Mouse (Mus musculus) CH12.LX (cell line): ENCODE results near the gene Ceacam15.

Experiments
- CHD1 ChIP-seq: IDR thresholded peaks from 2 replicates; pipeline ENCODE4 v1.6.1; 2012; ENCODE audit warnings: low read depth, low read length, improper control_type of control experiment, inconsistent platforms
- CTCF ChIP-seq, 2 experiments: IDR thresholded peaks in 1 of 2; conservative IDR thresholded peaks in 1 of 2; 2 replicates each; pipeline ENCODE4 v1.5.1; 2011 to 2012; ENCODE audit warnings: low read depth in 2 of 2, low read length in 2 of 2, improper control_type of control experiment in 1 of 2, inconsistent platforms in 1 of 2, mild to moderate bottlenecking in 1 of 2, moderate library complexity in 1 of 2
- ETS1 ChIP-seq: conservative IDR thresholded peaks from 2 replicates; pipeline ENCODE4 v1.6.1; 2012; ENCODE audit warnings: low read depth, mild to moderate bottlenecking, inconsistent platforms, low read length, improper control_type of control experiment, moderate library complexity
- HCFC1 ChIP-seq: IDR thresholded peaks from 2 replicates; pipeline ENCODE4 v1.6.1; 2012; ENCODE audit warnings: low read depth, mild to moderate bottlenecking, inconsistent platforms, low read length, improper control_type of control experiment
- MAFK ChIP-seq: IDR thresholded peaks from 2 replicates; pipeline ENCODE4 v1.6.1; 2011; ENCODE audit warnings: low read length, improper control_type of control experiment; ENCODE audit not compliant: insufficient replicate concordance
- MAX ChIP-seq: IDR thresholded peaks from 2 replicates; pipeline ENCODE4 v1.6.1; 2011; ENCODE audit warnings: low read length, improper control_type of control experiment
- MAZ ChIP-seq: IDR thresholded peaks from 2 replicates; pipeline ENCODE4 v1.6.1; 2012; ENCODE audit warnings: low read depth, mild to moderate bottlenecking, inconsistent platforms, low read length, improper control_type of control experiment, moderate library complexity
- MXI1 ChIP-seq: IDR thresholded peaks from 2 replicates; pipeline ENCODE4 v1.6.1; 2011; ENCODE audit warnings: mild to moderate bottlenecking, low read depth, low read length, improper control_type of control experiment
- MYC ChIP-seq: IDR thresholded peaks from 2 replicates; pipeline ENCODE4 v1.6.1; 2011; ENCODE audit warnings: low read depth, mild to moderate bottlenecking, improper control_type of control experiment, low read length
- POLR2A ChIP-seq: IDR thresholded peaks from 2 replicates; pipeline ENCODE4 v1.6.1; 2011; ENCODE audit warnings: low read depth, mild to moderate bottlenecking, improper control_type of control experiment, low read length
- RCOR1 ChIP-seq: conservative IDR thresholded peaks from 2 replicates; pipeline ENCODE4 v1.6.1; 2012; ENCODE audit warnings: low read depth, mild to moderate bottlenecking, inconsistent platforms, low read length, improper control_type of control experiment
- ZNF384 ChIP-seq: IDR thresholded peaks from 2 replicates; pipeline ENCODE4 v1.6.1; 2012; ENCODE audit warnings: low read depth, low read length, improper control_type of control experiment, inconsistent platforms

DNA sequence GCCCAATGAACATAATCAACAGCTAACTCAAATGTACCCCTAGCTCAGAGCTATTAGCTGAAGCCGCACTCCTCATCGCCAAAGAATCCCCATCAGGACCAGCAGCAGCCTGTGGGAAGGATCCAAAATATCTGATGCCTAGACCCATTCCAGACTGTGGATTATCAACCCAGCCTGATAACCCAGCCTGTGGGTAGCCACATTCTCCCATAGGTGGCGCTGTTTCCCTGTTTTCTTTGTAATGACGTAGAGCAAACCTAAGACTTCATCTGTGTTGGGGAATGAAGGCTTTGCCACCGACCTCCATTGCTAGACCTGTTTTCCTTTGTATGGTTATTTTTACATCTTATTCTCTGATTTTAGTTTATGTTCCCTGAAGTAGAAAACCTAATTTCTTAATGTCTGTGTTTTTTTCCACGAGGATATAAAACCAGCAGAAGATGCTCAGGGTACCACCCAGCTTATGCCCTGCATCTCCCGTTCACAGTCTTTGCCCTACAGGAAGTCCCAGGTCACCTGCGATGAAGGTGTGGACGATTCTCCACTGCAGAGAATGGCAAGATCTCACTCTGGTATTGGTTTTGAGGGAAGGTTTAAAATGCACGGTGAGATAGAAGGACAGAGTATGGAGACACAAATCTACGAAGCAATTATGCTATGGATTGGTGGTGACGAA is 47.3 kb downstream of the Ceacam15 start:
- TF ChIP-seq CTCF (conservative IDR thresholded peaks at IDR 0.05 in 1 of 2, IDR thresholded peaks at IDR 0.05 in 1 of 2; ENCODE audit: low read depth in 2 of 2, low read length in 2 of 2) (peak; percentile 91 to 98), MXI1 (no peak), ZNF384 (no peak), CHD1 (no peak), MAZ (no peak), MYC (no peak), RCOR1 (no peak), ETS1 (no peak), MAFK (no peak), HCFC1 (no peak), MAX (no peak), POLR2A (no peak)
